Mouse (Mus musculus) forebrain, embryonic 10.5 days (tissue): ENCODE measurements around the gene Plin5. TPM values are rescaled to one million over a fixed set of nuclear protein-coding genes. Genes with fewer than 3 reads are reported as not detected.

Source experiments
- DNase-seq: peaks from one replicate; pipeline ENCODE4 v3.0.0-alpha.2; 2017; ENCODE audit warnings: low spot score; ENCODE audit errors: extremely low spot score
- H3K27ac ChIP-seq: fragments of 300-500 bp; sonication (generic); 2 replicates; pipeline ENCODE4 v1.5.1; 2016; ENCODE audit warnings: mild to moderate bottlenecking
- H3K27me3 ChIP-seq: fragments of 300-500 bp; sonication (generic); 2 replicates; pipeline ENCODE4 v1.6.1; 2016; ENCODE audit warnings: mild to moderate bottlenecking; ENCODE audit not compliant: poor library complexity, severe bottlenecking
- H3K36me3 ChIP-seq: fragments of 300-500 bp; sonication (generic); replicated peaks from 2 replicates; pipeline ENCODE4 v1.6.1; 2016; ENCODE audit warnings: mild to moderate bottlenecking, moderate library complexity
- H3K4me1 ChIP-seq: fragments of 300-500 bp; sonication (generic); 2 replicates; pipeline ENCODE4 v1.6.1; 2016
- H3K4me3 ChIP-seq: fragments of 300-500 bp; sonication (generic); 2 replicates; pipeline ENCODE4 v1.5.1; 2016; ENCODE audit warnings: mild to moderate bottlenecking, moderate library complexity
- H3K9me3 ChIP-seq: fragments of 300-500 bp; sonication (generic); 2 replicates; pipeline ENCODE4 v1.6.1; 2016; ENCODE audit warnings: mild to moderate bottlenecking, moderate library complexity
- WGBS: fragments of 180-500 bp; shearing (Covaris S2); methylation state at CpG from one replicate; pipeline ENCODE4 v1.1.7; 2016; 5-methylcytosine and 5-hydroxymethylcytosine counted together
- polyA plus RNA-seq: library from polyadenylated mRNA; unstranded; fragments of >200 nt; fragmentation: Nextera tagmentation; extraction: Ambion mirVana; gene quantifications from 2 replicates; pipeline ENCODE4 v1.2.1, GENCODE M21; 2016

Gene Plin5
- polyA plus RNA-seq, 1 experiment from 2014 or later = 0.33 TPM

- whole genome bisulfite sequencing = 77% methylated on average over 11 of the region's 11 CpGs
Observed at GRCm38 (mm10) chr17:56126175-56126574, 8.8 kb upstream of the Plin5 start.

DNA sequence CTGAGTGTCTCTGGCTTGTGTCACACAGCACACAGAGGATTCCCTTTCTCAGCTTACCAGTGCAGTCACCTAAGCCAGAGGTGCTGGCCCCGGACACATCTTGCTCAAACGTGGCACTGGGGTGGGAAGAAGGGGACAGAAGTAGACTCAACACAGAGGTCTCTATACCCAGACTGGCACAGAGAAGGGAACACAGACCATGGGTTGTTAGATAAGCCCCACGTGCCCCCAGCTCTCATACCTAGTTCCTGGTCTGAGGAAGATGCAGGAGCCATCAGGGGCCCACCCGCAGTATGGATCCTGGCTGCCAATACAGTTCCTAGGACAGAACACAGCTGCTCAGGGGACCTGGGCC is 7.9 kb upstream of the Plin5 start:
- DNase-seq = no peak
- no peak overlapping the region for H3K4me3 ChIP-seq
- 90% methylated on average over 4 of the region's 4 CpGs for WGBS
- H3K36me3 ChIP-seq = 0 out of 2 replicates have a peak, but pooled peaks cover 4% of the 10 kb centered on the region
- H3K4me1 ChIP-seq = peaks cover 15% of the 10 kb centered on the region
- H3K27me3 ChIP-seq = peaks cover 59% of the 10 kb centered on the region
- no peak overlapping the region for H3K27ac ChIP-seq
- H3K9me3 ChIP-seq = peaks cover 17% of the 10 kb centered on the region

More at GRCm38 (mm10) chr17:56126175-56126574, 8.8 kb upstream of the Plin5 start:
- no peak for DNase-seq
- Histone ChIP-seq H3K4me1 (peaks cover 12% of the 10 kb centered on the region), H3K4me3 (no peak overlapping the region), H3K27me3 (peaks cover 50% of the 10 kb centered on the region), H3K27ac (no peak overlapping the region), H3K9me3 (peaks cover 22% of the 10 kb centered on the region), H3K36me3 (0 out of 2 replicates have a peak, but pooled peaks cover 4% of the 10 kb centered on the region)

- peaks cover 21% of the 10 kb centered on the region for H3K4me1 ChIP-seq
- WGBS = 12% methylated on average over 59 of the region's 59 CpGs
- H3K4me3 ChIP-seq = peak overlapping the region; percentile 53
- H3K27me3 ChIP-seq = peaks cover 65% of the 10 kb centered on the region
- peaks cover 17% of the 10 kb centered on the region for H3K9me3 ChIP-seq
- H3K27ac ChIP-seq = peak overlapping the region; percentile 77
- peak; percentile 60 for DNase-seq
- H3K36me3 ChIP-seq = 0 out of 2 replicates have a peak, but pooled peaks cover 4% of the 10 kb centered on the region
Observed at GRCm38 (mm10) chr17:56124377-56125275, 7.2 kb upstream of the Plin5 start.

DNA sequence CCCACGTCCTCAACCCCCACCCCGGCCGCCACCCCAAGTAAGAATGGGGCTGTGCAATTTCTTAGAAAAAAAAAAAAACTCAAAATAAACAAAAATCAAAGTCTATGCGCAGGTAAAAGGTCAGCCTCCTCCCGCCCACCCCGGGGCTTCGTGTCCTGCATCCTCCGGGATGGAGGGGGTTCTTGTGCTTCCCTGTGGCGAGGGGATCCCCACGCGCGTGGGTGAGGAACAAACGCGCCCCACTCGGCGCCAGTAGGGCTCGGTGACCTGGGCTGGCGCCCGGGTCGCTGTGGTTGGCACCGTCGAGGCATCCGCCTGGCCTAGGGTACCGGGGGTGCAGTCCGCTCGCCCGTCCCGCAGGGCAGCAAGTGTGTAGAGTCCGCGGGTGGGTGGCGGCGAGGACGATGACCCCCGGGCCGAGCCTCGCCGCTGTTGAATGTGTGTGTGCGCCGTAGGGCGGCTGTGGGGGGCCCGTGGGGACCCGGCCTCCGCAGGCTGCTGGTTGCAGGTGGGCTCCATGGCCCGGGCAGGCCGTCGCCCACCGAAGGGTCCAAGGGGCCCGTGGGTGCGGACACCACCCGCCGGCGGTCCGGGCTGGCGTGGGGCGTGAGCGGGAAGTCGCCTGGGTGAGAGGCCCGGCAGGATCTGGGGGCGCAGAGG is 6.4 kb upstream of the Plin5 start:
- H3K4me3 ChIP-seq = peak overlapping the region; percentile 53
- peaks cover 74% of the 10 kb centered on the region for H3K27me3 ChIP-seq
- no peak for DNase-seq
- H3K9me3 ChIP-seq = peaks cover 17% of the 10 kb centered on the region
- peak overlapping the region; percentile 77 for H3K27ac ChIP-seq
- peaks cover 24% of the 10 kb centered on the region for H3K4me1 ChIP-seq
- whole genome bisulfite sequencing = 42% methylated on average over 59 of the region's 59 CpGs
- H3K36me3 ChIP-seq = 0 out of 2 replicates have a peak, but pooled peaks cover 4% of the 10 kb centered on the region

DNA sequence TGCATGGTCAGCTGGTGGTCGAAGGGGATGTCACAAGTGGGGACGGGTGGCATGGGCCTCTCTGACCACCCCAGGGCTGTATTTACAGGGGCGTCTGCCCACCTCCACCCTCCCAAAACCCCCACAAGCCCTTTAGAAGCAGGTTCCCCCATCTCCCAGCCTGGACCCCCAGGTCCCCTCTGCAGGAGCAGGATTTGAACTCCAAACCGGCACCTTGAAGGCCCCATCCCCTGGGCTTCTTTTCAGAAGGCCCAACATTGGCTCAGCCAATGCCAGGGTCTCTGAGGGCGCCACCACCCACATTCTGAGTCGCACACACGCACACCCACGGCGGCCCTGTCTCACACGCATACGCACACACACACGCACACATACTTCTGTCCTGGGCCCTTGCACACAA is 5.8 kb upstream of the Plin5 start:
- 0 out of 2 replicates have a peak, but pooled peaks cover 4% of the 10 kb centered on the region for H3K36me3 ChIP-seq
- 89% methylated on average over 12 of the region's 12 CpGs for WGBS
- H3K4me3 ChIP-seq = no peak overlapping the region
- peaks cover 80% of the 10 kb centered on the region for H3K27me3 ChIP-seq
- peaks cover 24% of the 10 kb centered on the region for H3K4me1 ChIP-seq
- no peak for DNase-seq
- no peak overlapping the region for H3K27ac ChIP-seq
- H3K9me3 ChIP-seq = peaks cover 17% of the 10 kb centered on the region

DNA sequence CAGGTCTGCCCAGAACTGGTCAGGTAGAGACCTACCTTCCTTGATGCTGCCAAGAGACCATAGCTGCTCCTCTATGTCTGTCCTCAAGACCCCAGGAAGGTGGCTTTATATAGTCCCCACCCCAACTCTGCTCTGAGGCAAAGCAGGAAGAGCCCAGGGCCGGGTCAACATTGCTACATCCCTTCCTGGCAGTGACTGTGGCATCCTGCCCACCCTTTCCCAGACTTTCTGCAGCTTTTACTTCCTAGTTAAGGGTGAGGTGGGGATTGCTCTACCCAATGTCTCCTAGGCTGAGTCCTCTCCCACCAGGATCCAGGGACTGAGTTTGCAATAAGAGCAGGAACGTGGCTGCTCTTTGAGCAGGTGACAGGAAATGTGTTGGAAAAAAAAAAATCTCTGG is 4.4 kb upstream of the Plin5 start, which contains the start of gene Lrg1:
Lrg1 (minus strand) TSS at position 176 of the 400 bp plus-strand sequence.
- DNase-seq = no peak
- peaks cover 31% of the 10 kb centered on the region for H3K4me1 ChIP-seq
- no peak within 1 kb of the TSS for H3K4me3 ChIP-seq
- peaks cover 17% of the 10 kb centered on the region for H3K9me3 ChIP-seq
- 72% methylated on average over 2 of the region's 2 CpGs for WGBS
- H3K27ac ChIP-seq = no peak within 1 kb of the TSS
- 0 out of 2 replicates have a peak, but pooled peaks cover 4% of the 10 kb centered on the region for H3K36me3 ChIP-seq
- peaks cover 93% of the 10 kb centered on the region for H3K27me3 ChIP-seq

DNA sequence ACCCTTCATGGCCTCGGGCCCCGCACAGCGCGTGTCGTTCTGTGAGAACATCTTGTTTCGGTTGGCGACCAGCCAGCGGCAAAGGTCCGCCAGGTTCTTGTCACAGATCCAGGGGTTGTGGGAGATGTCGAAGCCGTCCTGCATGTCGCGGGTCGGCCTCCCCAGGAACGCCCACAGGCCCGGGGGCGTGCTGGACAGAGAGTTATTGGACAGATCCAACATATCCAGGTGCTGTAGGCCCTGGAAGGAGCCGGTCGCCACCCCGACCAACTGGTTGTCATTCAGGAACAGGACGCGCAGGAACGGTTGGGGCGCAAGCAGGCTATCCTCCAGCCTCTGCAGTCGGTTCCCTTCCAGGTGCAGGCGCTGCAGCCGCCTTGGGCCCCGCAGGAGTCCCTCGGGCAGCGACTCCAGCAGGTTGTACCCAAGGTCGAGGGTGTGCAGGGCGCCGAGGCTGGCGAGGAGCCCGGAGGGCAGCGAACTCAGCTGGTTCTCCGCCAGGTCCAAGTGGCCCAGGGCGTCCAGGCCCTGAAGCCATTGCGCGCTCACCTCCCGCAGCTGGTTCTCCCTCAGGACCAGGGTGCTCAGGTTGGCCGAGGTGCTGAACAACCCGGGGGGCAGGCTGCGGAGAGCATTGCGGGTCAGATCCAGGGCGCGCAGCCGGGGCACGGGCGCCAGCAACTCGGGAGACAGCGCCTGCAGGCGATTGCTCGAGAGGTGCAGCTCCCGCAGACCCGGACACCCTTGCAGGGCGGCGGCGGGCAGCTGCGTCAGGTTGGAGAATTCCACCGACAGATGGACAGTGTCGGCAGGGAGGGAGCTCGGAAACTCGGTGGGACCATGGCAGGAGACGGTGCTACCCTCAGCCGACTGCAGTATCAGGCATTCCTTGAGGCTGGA is 2.8 kb upstream of the Plin5 start:
- no peak overlapping the region for H3K27ac ChIP-seq
- 0 out of 2 replicates have a peak, but pooled peaks cover 4% of the 10 kb centered on the region for H3K36me3 ChIP-seq
- H3K9me3 ChIP-seq = peaks cover 17% of the 10 kb centered on the region
- H3K4me3 ChIP-seq = peak overlapping the region; percentile 22
- peaks cover 31% of the 10 kb centered on the region for H3K4me1 ChIP-seq
- H3K27me3 ChIP-seq = peaks cover 95% of the 10 kb centered on the region
- no peak for DNase-seq
- 8% methylated on average over 66 of the region's 66 CpGs for WGBS

DNA sequence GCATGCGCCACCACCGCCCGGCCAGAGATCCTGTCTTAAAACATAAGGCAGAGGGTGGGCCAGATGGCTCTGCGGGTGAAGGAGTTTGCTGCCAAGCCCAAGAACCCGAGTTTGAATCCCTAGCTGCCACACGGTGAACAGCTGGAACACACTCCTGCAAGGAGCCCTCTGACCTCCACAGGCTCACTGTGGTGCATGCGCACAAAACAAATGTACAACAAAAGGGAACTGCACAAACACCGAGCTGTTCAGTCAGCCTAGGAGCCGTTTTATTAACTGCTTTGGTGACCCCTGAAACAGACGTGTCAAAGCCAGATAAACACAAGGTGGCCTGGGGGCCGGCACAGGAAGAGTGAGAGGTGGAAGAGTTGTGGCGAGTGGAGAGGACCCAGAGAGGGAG is 2.0 kb upstream of the Plin5 start:
- DNase-seq = no peak
- H3K27ac ChIP-seq = no peak overlapping the region
- 0 out of 2 replicates have a peak, but pooled peaks cover 4% of the 10 kb centered on the region for H3K36me3 ChIP-seq
- peaks cover 17% of the 10 kb centered on the region for H3K9me3 ChIP-seq
- WGBS = 54% methylated on average over 12 of the region's 12 CpGs
- H3K4me1 ChIP-seq = peaks cover 27% of the 10 kb centered on the region
- peaks cover 87% of the 10 kb centered on the region for H3K27me3 ChIP-seq
- H3K4me3 ChIP-seq = no peak overlapping the region; the same call in 1 of the 2 replicates

- peaks cover 54% of the 10 kb centered on the region for H3K27me3 ChIP-seq
Observed at GRCm38 (mm10) chr17:56116193-56116592, 1.2 kb downstream of the Plin5 start.

GRCm38 (mm10) chr17:56112743-56113142 is 4.7 kb downstream of the Plin5 start:
- no peak for DNase-seq
- Histone ChIP-seq H3K9me3 (no peaks in the 10 kb centered on the region), H3K4me3 (no peak overlapping the region), H3K27ac (no peak overlapping the region), H3K36me3 (peaks cover 5% of the 10 kb centered on the region; the same call in 1 of the 2 replicates), H3K4me1 (peaks cover 13% of the 10 kb centered on the region), H3K27me3 (peaks cover 20% of the 10 kb centered on the region)
- WGBS = 76% methylated on average over 3 of the region's 3 CpGs

More at GRCm38 (mm10) chr17:56116193-56116592, 1.2 kb downstream of the Plin5 start:
- DNase-seq = no peak
- Histone ChIP-seq H3K4me3 (no peak overlapping the region), H3K27ac (no peak overlapping the region), H3K9me3 (no peaks in the 10 kb centered on the region), H3K36me3 (0 out of 2 replicates have a peak, but pooled peaks cover 3% of the 10 kb centered on the region), H3K4me1 (peaks cover 25% of the 10 kb centered on the region)
- 77% methylated on average over 10 of the region's 10 CpGs for WGBS

DNA sequence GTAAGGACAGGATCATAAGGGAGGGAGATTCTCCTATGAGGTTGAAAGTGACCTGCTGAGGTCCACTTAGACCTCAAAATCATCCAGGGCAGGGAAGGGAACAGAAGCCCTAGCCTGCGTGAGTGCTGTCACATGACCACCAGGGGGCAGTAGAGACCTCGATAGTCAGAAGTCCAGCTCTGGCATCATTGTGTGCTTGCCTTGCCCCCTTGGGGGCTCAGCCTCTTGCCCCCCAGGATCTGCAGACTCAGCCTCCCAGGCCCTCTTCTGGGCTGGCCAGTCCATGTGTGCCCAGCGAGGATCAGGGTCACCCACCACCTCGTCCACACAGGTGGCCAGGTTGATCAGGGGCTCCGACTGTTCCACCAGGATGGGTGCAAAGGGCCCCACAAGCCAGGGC is 5.5 kb downstream of the Plin5 start:
- H3K27ac ChIP-seq = no peak overlapping the region
- H3K4me1 ChIP-seq = peaks cover 6% of the 10 kb centered on the region
- 38% methylated on average over 5 of the region's 5 CpGs for WGBS

DNA sequence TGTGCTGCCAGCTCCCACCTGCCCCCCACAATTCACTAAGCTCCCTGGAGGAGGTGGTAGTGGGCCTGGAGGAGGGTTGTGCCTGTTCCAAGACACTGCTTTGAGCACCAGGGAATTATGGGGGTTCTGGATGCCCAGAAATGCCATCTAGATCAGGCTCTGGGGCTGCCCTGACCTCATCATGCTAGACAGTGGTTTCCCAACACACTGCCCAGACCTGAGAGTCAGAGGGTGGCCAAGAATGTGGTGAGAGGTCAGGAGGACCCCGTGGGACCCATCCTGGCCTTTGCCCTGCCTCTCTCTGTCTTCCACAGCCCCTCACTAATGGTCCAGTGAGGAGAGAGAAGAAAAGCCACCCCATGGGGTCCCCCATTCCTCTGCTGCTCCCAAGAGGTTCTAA is 6.4 kb downstream of the Plin5 start:
- peaks cover 6% of the 10 kb centered on the region for H3K4me1 ChIP-seq
- peaks cover 5% of the 10 kb centered on the region; the same call in 1 of the 2 replicates for H3K36me3 ChIP-seq
- H3K27ac ChIP-seq = no peak overlapping the region
- H3K4me3 ChIP-seq = no peak overlapping the region
- 63% methylated on average over 1 of the region's 1 CpGs for WGBS
- DNase-seq = no peak
- peaks cover 4% of the 10 kb centered on the region for H3K27me3 ChIP-seq
- no peaks in the 10 kb centered on the region for H3K9me3 ChIP-seq

More for the DNA sequence above, 5.5 kb downstream of the Plin5 start:
- H3K27me3 ChIP-seq = peaks cover 12% of the 10 kb centered on the region
- H3K9me3 ChIP-seq = no peaks in the 10 kb centered on the region
- H3K36me3 ChIP-seq = peaks cover 5% of the 10 kb centered on the region; the same call in 1 of the 2 replicates
- peak; percentile 66 for DNase-seq
- H3K4me3 ChIP-seq = no peak overlapping the region
